Mouse (Mus musculus) midbrain, embryonic 15.5 days (tissue): ENCODE results near the gene Rnf144a. TPM values are rescaled to one million over a fixed set of nuclear protein-coding genes. Genes with fewer than 3 reads are reported as not detected.

Experiments
- ATAC-seq: fragments of 200-750 bp; cut with Nextera tagmentation; replicated peaks from 2 replicates; pipeline ENCODE4 v1.8.0; 2017; ENCODE audit warnings: moderate TSS enrichment
- H3K27ac ChIP-seq: fragments of 300-500 bp; sonication (generic); 2 replicates; pipeline ENCODE4 v1.5.1; 2015; ENCODE audit warnings: mild to moderate bottlenecking, inconsistent platforms
- H3K27me3 ChIP-seq: fragments of 300-500 bp; sonication (generic); replicated peaks from 2 replicates; pipeline ENCODE4 v1.6.1; 2015; ENCODE audit warnings: inconsistent platforms
- H3K36me3 ChIP-seq: fragments of 300-500 bp; sonication (generic); replicated peaks from 2 replicates; pipeline ENCODE4 v1.6.1; 2015; ENCODE audit warnings: inconsistent platforms
- H3K4me1 ChIP-seq: fragments of 300-500 bp; sonication (generic); 2 replicates; pipeline ENCODE4 v1.6.1; 2015; ENCODE audit warnings: inconsistent platforms
- H3K4me2 ChIP-seq: fragments of 300-500 bp; sonication (generic); 2 replicates; pipeline ENCODE4 v1.6.1; 2015; ENCODE audit warnings: inconsistent platforms, mild to moderate bottlenecking, moderate library complexity
- H3K4me3 ChIP-seq: fragments of 300-500 bp; sonication (generic); 2 replicates; pipeline ENCODE4 v1.5.1; 2015; ENCODE audit warnings: mild to moderate bottlenecking, inconsistent platforms
- H3K9ac ChIP-seq: fragments of 300-500 bp; sonication (generic); 2 replicates; pipeline ENCODE4 v1.6.1; 2015; ENCODE audit warnings: mild to moderate bottlenecking, inconsistent platforms
- H3K9me3 ChIP-seq: fragments of 300-500 bp; sonication (generic); 2 replicates; pipeline ENCODE4 v1.6.1; 2016; ENCODE audit warnings: inconsistent platforms
- WGBS: fragments of 180-500 bp; shearing (Covaris S2); methylation state at CpG from one replicate; pipeline ENCODE4 v1.1.7; 2015; ENCODE audit warnings: mixed read lengths; 5-methylcytosine and 5-hydroxymethylcytosine counted together
- polyA plus RNA-seq: library from polyadenylated mRNA; unstranded; fragments of >200 nt; fragmentation: Nextera tagmentation; extraction: Ambion mirVana; gene quantifications from 2 replicates; pipeline ENCODE4 v1.2.1, GENCODE M21; 2015

Gene Rnf144a
- polyA plus RNA-seq, 1 experiment from 2014 or later = 30.8 TPM

DNA sequence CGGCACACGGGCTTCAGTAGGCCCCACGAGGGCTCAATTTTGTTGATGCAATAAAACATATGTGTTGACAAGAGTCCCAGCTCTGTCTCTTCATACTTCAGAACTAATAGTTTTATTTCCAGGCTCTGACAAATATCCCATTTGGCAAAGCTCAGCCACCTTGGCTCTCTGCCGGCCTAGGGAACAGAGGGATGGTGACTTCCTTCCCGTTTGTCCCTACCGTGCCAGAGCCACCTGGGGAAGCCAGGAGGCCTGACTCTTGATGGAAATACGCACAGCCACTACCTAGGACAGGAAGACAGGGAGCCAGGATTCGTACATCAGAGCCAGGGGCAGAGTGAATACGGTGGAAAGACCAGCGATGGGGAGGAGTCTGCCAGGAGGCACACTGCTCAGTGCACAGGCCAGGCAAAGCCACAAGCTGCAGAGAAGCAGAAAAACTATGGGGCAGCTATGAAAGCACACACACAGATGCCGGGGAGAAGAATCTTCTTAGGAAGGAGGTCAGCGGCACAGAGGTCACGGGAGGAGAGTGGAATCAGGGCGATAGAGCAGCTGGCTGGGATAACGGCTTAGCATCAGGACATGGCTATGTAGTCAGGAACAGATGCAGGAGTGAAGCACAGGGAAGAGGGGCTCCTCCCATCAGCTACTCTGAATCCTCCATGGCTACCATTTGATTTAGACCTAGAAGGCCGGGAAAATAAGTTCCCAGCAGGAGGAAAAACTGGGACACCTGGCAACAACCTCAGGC lies 11.5 kb downstream of the Rnf144a start:
- Histone ChIP-seq H3K27me3 (no peaks in the 10 kb centered on the region), H3K27ac (no peak overlapping the region), H3K4me3 (no peak overlapping the region), H3K9ac (no peak overlapping the region), H3K4me2 (no peak overlapping the region), H3K36me3 (no peaks in the 10 kb centered on the region; the same call in 1 of the 2 replicates), H3K4me1 (peaks cover 13% of the 10 kb centered on the region), H3K9me3 (no peaks in the 10 kb centered on the region)
- WGBS = 90% methylated on average over 16 of the region's 16 CpGs
- ATAC-seq = no peak

GRCm38 (mm10) chr12:26401696-26402470 lies 13.2 kb downstream of the Rnf144a start:
- Histone ChIP-seq H3K4me1 (peaks cover 13% of the 10 kb centered on the region), H3K4me3 (no peak overlapping the region), H3K9me3 (no peaks in the 10 kb centered on the region), H3K4me2 (no peak overlapping the region), H3K36me3 (no peaks in the 10 kb centered on the region; the same call in 1 of the 2 replicates), H3K27ac (no peak overlapping the region), H3K27me3 (no peaks in the 10 kb centered on the region), H3K9ac (no peak overlapping the region)
- WGBS = 83% methylated on average over 10 of the region's 10 CpGs
- ATAC-seq = no peak

- Histone ChIP-seq H3K9ac (no peak overlapping the region), H3K4me1 (peaks cover 13% of the 10 kb centered on the region), H3K9me3 (no peaks in the 10 kb centered on the region), H3K36me3 (no peaks in the 10 kb centered on the region; the same call in 1 of the 2 replicates), H3K27ac (no peak overlapping the region), H3K27me3 (no peaks in the 10 kb centered on the region), H3K4me2 (no peak overlapping the region), H3K4me3 (no peak overlapping the region)
- no peak for ATAC-seq
- 86% methylated on average over 1 of the region's 1 CpGs for WGBS
Measured at GRCm38 (mm10) chr12:26401254-26401653, 13.8 kb downstream of the Rnf144a start.

GRCm38 (mm10) chr12:26400762-26401161 lies 14.3 kb downstream of the Rnf144a start:
- Histone ChIP-seq H3K9ac (no peak overlapping the region), H3K36me3 (no peaks in the 10 kb centered on the region; the same call in 1 of the 2 replicates), H3K9me3 (no peaks in the 10 kb centered on the region), H3K27me3 (no peaks in the 10 kb centered on the region), H3K4me2 (no peak overlapping the region), H3K4me3 (no peak overlapping the region), H3K4me1 (peaks cover 8% of the 10 kb centered on the region), H3K27ac (no peak overlapping the region)
- no peak for ATAC-seq
- WGBS = 100% methylated on average over 1 of the region's 1 CpGs

GRCm38 (mm10) chr12:26399391-26399790 lies 15.7 kb downstream of the Rnf144a start:
- peaks cover 9% of the 10 kb centered on the region for H3K4me1 ChIP-seq
- no peak overlapping the region for H3K27ac ChIP-seq
- ATAC-seq = no peak
- no peak overlapping the region for H3K4me2 ChIP-seq
- H3K4me3 ChIP-seq = no peak overlapping the region
- no peaks in the 10 kb centered on the region; the same call in 1 of the 2 replicates for H3K36me3 ChIP-seq
- 81% methylated on average over 6 of the region's 6 CpGs for WGBS
- no peak overlapping the region for H3K9ac ChIP-seq
- no peaks in the 10 kb centered on the region for H3K27me3 ChIP-seq
- no peaks in the 10 kb centered on the region for H3K9me3 ChIP-seq

DNA sequence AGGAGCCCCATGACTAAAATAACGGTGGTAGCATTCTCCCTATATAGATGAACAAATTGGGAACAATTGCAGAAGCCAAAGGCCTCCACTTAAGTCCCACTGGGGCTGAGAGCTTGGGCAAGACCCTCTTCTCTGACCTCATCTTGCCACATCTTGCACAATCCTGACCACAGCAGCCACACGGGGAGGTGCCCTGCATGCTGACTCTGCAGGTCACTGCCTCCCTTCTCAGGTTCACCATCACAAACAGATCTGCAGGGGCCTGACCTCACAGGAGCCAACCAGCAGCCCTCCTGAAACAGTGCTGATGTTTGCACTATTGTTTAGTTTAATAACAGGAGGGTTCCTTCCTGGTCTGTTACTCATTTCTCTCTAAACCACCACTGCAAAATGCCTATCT lies 16.5 kb downstream of the Rnf144a start:
- Histone ChIP-seq H3K27me3 (no peaks in the 10 kb centered on the region), H3K27ac (no peak overlapping the region), H3K9ac (no peak overlapping the region), H3K4me1 (peaks cover 13% of the 10 kb centered on the region), H3K4me3 (no peak overlapping the region), H3K9me3 (no peaks in the 10 kb centered on the region), H3K36me3 (no peaks in the 10 kb centered on the region; the same call in 1 of the 2 replicates), H3K4me2 (no peak overlapping the region)
- 81% methylated on average over 2 of the region's 2 CpGs for WGBS
- ATAC-seq = no peak

- Histone ChIP-seq H3K36me3 (no peaks in the 10 kb centered on the region), H3K4me3 (no peak overlapping the region), H3K27me3 (no peaks in the 10 kb centered on the region), H3K4me1 (peaks cover 13% of the 10 kb centered on the region), H3K9ac (no peak overlapping the region), H3K4me2 (no peak overlapping the region), H3K9me3 (no peaks in the 10 kb centered on the region), H3K27ac (peak overlapping the region; percentile 63)
- WGBS = 58% methylated on average over 13 of the region's 13 CpGs
- ATAC-seq = 0 out of 2 replicates have a peak, but pooled peaks have one; percentile 32
Measured at GRCm38 (mm10) chr12:26394485-26395470, 20.3 kb downstream of the Rnf144a start.

DNA sequence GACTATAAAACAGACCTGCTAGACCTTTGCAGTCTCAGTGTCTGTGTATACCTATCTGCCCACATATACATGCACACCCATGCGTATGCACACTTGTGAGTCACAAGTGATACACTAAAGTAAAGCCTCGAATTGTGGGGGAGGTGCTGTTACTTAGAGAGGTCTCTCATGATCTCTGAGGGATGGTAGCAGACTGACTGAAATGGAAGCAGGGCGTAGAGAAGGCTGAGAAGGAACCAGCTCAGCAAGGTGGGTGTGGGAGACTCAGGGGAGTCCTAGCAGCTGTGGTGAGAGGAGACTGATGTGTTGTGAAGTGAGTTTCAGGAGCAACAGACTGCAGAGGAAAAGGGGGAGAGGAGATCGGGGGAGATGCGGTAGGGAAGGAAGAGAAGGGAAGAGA lies 21.8 kb downstream of the Rnf144a start:
- Histone ChIP-seq H3K27me3 (no peaks in the 10 kb centered on the region), H3K27ac (no peak overlapping the region), H3K4me3 (no peak overlapping the region), H3K9ac (no peak overlapping the region), H3K4me1 (peaks cover 13% of the 10 kb centered on the region), H3K9me3 (no peaks in the 10 kb centered on the region), H3K4me2 (no peak overlapping the region), H3K36me3 (peaks cover 3% of the 10 kb centered on the region; the same call in 1 of the 2 replicates)
- ATAC-seq = no peak
- WGBS = 91% methylated on average over 5 of the region's 5 CpGs

DNA sequence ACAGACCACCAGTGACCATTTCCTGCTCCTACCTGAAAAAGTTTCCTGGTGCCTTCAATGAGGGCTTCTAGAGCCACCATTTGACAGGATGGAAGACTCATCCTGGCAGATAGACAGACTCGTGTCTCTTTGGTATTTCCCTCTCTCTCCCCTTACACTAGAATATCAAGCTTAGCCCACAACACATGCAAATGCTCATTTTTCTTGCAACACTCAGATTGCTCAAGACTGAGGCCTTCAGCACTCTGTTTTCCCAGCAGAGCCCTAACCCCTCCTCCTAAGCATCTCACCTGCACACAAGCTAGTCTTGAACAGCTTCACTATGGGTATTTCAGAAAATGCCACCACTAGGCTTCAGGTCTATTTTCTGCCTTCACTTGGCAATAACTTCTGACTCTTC lies 23.9 kb downstream of the Rnf144a start:
- no peaks in the 10 kb centered on the region for H3K27me3 ChIP-seq
- no peak overlapping the region for H3K27ac ChIP-seq
- no peak overlapping the region for H3K4me2 ChIP-seq
- H3K9me3 ChIP-seq = no peaks in the 10 kb centered on the region
- 97% methylated on average over 1 of the region's 1 CpGs for WGBS
- H3K36me3 ChIP-seq = peaks cover 10% of the 10 kb centered on the region; the same call in 1 of the 2 replicates
- H3K4me3 ChIP-seq = no peak overlapping the region
- no peak for ATAC-seq
- no peak overlapping the region for H3K9ac ChIP-seq
- H3K4me1 ChIP-seq = peaks cover 13% of the 10 kb centered on the region

DNA sequence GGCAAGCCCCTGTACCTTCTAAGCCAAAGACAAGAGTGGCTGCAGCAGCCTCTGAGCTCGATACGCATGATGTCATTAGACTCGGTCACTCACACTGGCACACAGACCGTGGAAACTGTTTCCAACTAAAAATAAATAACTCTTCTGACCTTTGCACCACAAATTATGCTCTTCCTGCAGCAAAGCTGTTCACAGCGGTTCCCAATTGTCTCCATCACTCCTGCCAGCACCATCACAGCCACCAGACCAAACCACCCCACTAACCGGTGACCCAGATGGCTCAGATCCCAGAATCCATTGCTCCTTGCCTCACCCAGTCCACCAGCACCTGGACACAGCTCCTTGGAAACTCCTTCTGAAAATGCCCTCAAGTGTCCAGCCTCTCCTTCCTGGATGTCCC lies 27.5 kb downstream of the Rnf144a start:
- H3K4me2 ChIP-seq = no peak overlapping the region
- ATAC-seq = no peak
- H3K27me3 ChIP-seq = no peaks in the 10 kb centered on the region
- WGBS = 82% methylated on average over 6 of the region's 6 CpGs
- peaks cover 10% of the 10 kb centered on the region; the same call in 1 of the 2 replicates for H3K36me3 ChIP-seq
- no peak overlapping the region for H3K27ac ChIP-seq
- H3K9ac ChIP-seq = no peak overlapping the region
- H3K4me1 ChIP-seq = no peaks in the 10 kb centered on the region
- no peak overlapping the region for H3K4me3 ChIP-seq
- no peaks in the 10 kb centered on the region for H3K9me3 ChIP-seq

DNA sequence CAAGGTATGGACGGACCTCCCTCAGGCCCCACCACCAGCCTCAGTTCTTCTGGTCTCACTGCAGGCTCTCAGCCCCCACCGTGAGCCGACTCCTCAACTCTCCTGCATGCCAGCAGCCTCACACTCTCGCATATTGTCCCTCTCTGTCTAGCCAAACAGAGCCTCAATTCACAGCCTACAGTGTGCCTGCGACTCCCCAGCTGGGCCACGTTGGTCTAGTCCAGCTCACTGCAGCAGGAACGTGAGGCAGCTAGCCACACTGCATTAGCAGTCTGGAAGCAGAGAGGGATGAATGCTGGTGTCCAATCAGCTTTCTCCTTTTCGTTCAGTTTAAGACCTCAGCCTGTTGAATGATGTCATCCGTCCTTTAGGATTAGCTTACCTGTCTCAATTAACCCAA lies 28.1 kb downstream of the Rnf144a start:
- H3K9ac ChIP-seq = no peak overlapping the region
- 75% methylated on average over 9 of the region's 9 CpGs for WGBS
- ATAC-seq = 0 out of 2 replicates have a peak, but pooled peaks have one; percentile 42
- H3K4me1 ChIP-seq = no peaks in the 10 kb centered on the region
- peaks cover 10% of the 10 kb centered on the region; the same call in 1 of the 2 replicates for H3K36me3 ChIP-seq
- no peaks in the 10 kb centered on the region for H3K27me3 ChIP-seq
- H3K4me3 ChIP-seq = no peak overlapping the region
- no peaks in the 10 kb centered on the region for H3K9me3 ChIP-seq
- H3K4me2 ChIP-seq = no peak overlapping the region
- no peak overlapping the region for H3K27ac ChIP-seq
